Mouse (Mus musculus) embryonic facial prominence, embryonic 14.5 days (tissue): ENCODE data around the gene Jdp2. TPM values are rescaled to one million over a fixed set of nuclear protein-coding genes. Genes with fewer than 3 reads are reported as not detected.
A peak's percentile ranks its signal among the peaks of the same experiment; 100 is the strongest.

Experiments used
- ATAC-seq: fragments of 200-750 bp; cut with Nextera tagmentation; 2 replicates; pipeline ENCODE4 v1.8.0; 2017; ENCODE audit warnings: low read depth, moderate number of reproducible peaks, moderate TSS enrichment
- DNase-seq: peaks from one replicate; pipeline ENCODE4 v3.0.0-alpha.2; 2015; ENCODE audit warnings: low spot score
- H3K27ac ChIP-seq: fragments of 300-500 bp; sonication (generic); replicated peaks from 2 replicates; pipeline ENCODE4 v1.5.1; 2014; ENCODE audit warnings: low read depth, mild to moderate bottlenecking, low read length, moderate library complexity
- H3K27me3 ChIP-seq: fragments of 300-500 bp; sonication (generic); replicated peaks from 2 replicates; pipeline ENCODE4 v1.6.1; 2014; ENCODE audit warnings: low read length; ENCODE audit not compliant: control insufficient read depth, insufficient read depth
- H3K36me3 ChIP-seq: fragments of 300-500 bp; sonication (generic); 2 replicates; pipeline ENCODE4 v1.6.1; 2014; ENCODE audit warnings: low read length, mixed read lengths; ENCODE audit not compliant: control insufficient read depth, insufficient read depth
- H3K4me1 ChIP-seq: fragments of 300-500 bp; sonication (generic); 2 replicates; pipeline ENCODE4 v1.6.1; 2014; ENCODE audit warnings: antibody characterized with exemption, low read length; ENCODE audit not compliant: control insufficient read depth, insufficient read depth
- H3K4me2 ChIP-seq: fragments of 300-500 bp; sonication (generic); 2 replicates; pipeline ENCODE4 v1.6.1; 2014; ENCODE audit warnings: low read depth, mild to moderate bottlenecking, low read length, moderate library complexity, mixed read lengths
- H3K4me3 ChIP-seq: fragments of 300-500 bp; sonication (generic); 2 replicates; pipeline ENCODE4 v1.5.1; 2014; ENCODE audit warnings: low read depth, mild to moderate bottlenecking, low read length
- H3K9ac ChIP-seq: fragments of 300-500 bp; sonication (generic); 2 replicates; pipeline ENCODE4 v1.6.1; 2014; ENCODE audit warnings: low read depth, mild to moderate bottlenecking, low read length, moderate library complexity, mixed read lengths
- H3K9me3 ChIP-seq: fragments of 300-500 bp; sonication (generic); 2 replicates; pipeline ENCODE4 v1.6.1; 2016; ENCODE audit warnings: low read length; ENCODE audit not compliant: control insufficient read depth
- WGBS: fragments of 180-500 bp; shearing (Covaris S2); extraction: QIAGEN DNeasy Blood & Tissue Kit; methylation state at CpG from one replicate; pipeline ENCODE4 v1.1.7; 2014; 5-methylcytosine and 5-hydroxymethylcytosine counted together
- polyA plus RNA-seq: library from polyadenylated mRNA; unstranded; fragments of >200 nt; fragmentation: Nextera tagmentation; extraction: Ambion mirVana; gene quantifications from 2 replicates; pipeline ENCODE4 v1.2.1, GENCODE M21; 2014

The Jdp2 gene
- polyA plus RNA-seq, 1 experiment from 2014 or later = 2.4 TPM

GRCm38 (mm10) chr12:85592943-85593342, 5.9 kb upstream of the Jdp2 start:
- Histone ChIP-seq H3K9ac (no peak overlapping the region), H3K36me3 (no peaks in the 10 kb centered on the region), H3K27ac (no peak overlapping the region), H3K4me3 (no peak overlapping the region), H3K4me1 (no peaks in the 10 kb centered on the region), H3K4me2 (no peak overlapping the region), H3K9me3 (no peaks in the 10 kb centered on the region), H3K27me3 (no peaks in the 10 kb centered on the region)
- 81% methylated on average over 8 of the region's 9 CpGs for WGBS
- ATAC-seq (no peak), DNase-seq (no peak)

- H3K27ac ChIP-seq = no peak overlapping the region
- H3K4me3 ChIP-seq = no peak overlapping the region
- H3K4me1 ChIP-seq = no peaks in the 10 kb centered on the region
- DNase-seq (no peak), ATAC-seq (no peak)
- H3K4me2 ChIP-seq = no peak overlapping the region
- H3K27me3 ChIP-seq = no peaks in the 10 kb centered on the region
- no peak overlapping the region for H3K9ac ChIP-seq
- 82% methylated on average over 2 of the region's 2 CpGs for WGBS
- H3K9me3 ChIP-seq = no peaks in the 10 kb centered on the region
- H3K36me3 ChIP-seq = no peaks in the 10 kb centered on the region
Observed at GRCm38 (mm10) chr12:85594390-85594789, 4.4 kb upstream of the Jdp2 start.

GRCm38 (mm10) chr12:85598053-85598452, 774 bp upstream of the Jdp2 start:
- Histone ChIP-seq H3K27ac (no peak overlapping the region), H3K27me3 (no peaks in the 10 kb centered on the region), H3K4me1 (peaks cover 13% of the 10 kb centered on the region), H3K4me3 (peak overlapping the region; percentile 85), H3K4me2 (peak overlapping the region; percentile 81), H3K9me3 (no peaks in the 10 kb centered on the region), H3K9ac (no peak overlapping the region; the same call in 1 of the 2 replicates), H3K36me3 (no peaks in the 10 kb centered on the region)
- WGBS = 46% methylated on average over 11 of the region's 11 CpGs
- no peak for DNase-seq
- no peak for ATAC-seq

GRCm38 (mm10) chr12:85599478-85600152, 788 bp downstream of the Jdp2 start:
- Histone ChIP-seq H3K27ac (peak overlapping the region; percentile 88), H3K4me3 (peak overlapping the region; percentile 85), H3K9me3 (no peaks in the 10 kb centered on the region), H3K27me3 (no peaks in the 10 kb centered on the region), H3K9ac (peak overlapping the region; percentile 84), H3K36me3 (no peaks in the 10 kb centered on the region), H3K4me2 (peak overlapping the region; percentile 81), H3K4me1 (peaks cover 24% of the 10 kb centered on the region)
- under 1% methylated on average over 28 of the region's 49 CpGs for WGBS
- DNase-seq = no peak
- peak; percentile 45 for ATAC-seq

GRCm38 (mm10) chr12:85600637-85601036, 1.8 kb downstream of the Jdp2 start:
- Histone ChIP-seq H3K27me3 (no peaks in the 10 kb centered on the region), H3K27ac (peak overlapping the region; percentile 62; the same call in 1 of the 2 replicates), H3K4me2 (peak overlapping the region; percentile 81), H3K36me3 (no peaks in the 10 kb centered on the region), H3K4me1 (peaks cover 27% of the 10 kb centered on the region), H3K9me3 (no peaks in the 10 kb centered on the region), H3K4me3 (peak overlapping the region; percentile 85), H3K9ac (peak overlapping the region; percentile 84; the same call in 1 of the 2 replicates)
- WGBS = 36% methylated on average over 7 of the region's 7 CpGs
- DNase-seq (no peak), ATAC-seq (no peak)

- WGBS = 63% methylated on average over 6 of the region's 6 CpGs
- peak overlapping the region; percentile 62; the same call in 1 of the 2 replicates for H3K27ac ChIP-seq
- H3K27me3 ChIP-seq = no peaks in the 10 kb centered on the region
- H3K4me3 ChIP-seq = peak overlapping the region; percentile 85; the same call in 1 of the 2 replicates
- no peaks in the 10 kb centered on the region for H3K9me3 ChIP-seq
- no peaks in the 10 kb centered on the region for H3K36me3 ChIP-seq
- peak; percentile 85 for DNase-seq
- H3K4me1 ChIP-seq = peaks cover 27% of the 10 kb centered on the region
- no peak overlapping the region for H3K9ac ChIP-seq
- ATAC-seq = no peak
- H3K4me2 ChIP-seq = peak overlapping the region; percentile 81
Observed at GRCm38 (mm10) chr12:85601531-85601930, 2.7 kb downstream of the Jdp2 start.

GRCm38 (mm10) chr12:85602153-85602552, 3.3 kb downstream of the Jdp2 start:
- peaks cover 27% of the 10 kb centered on the region for H3K4me1 ChIP-seq
- no peaks in the 10 kb centered on the region for H3K36me3 ChIP-seq
- ATAC-seq (no peak), DNase-seq (no peak)
- peak overlapping the region; percentile 81 for H3K4me2 ChIP-seq
- no peaks in the 10 kb centered on the region for H3K27me3 ChIP-seq
- H3K27ac ChIP-seq = no peak overlapping the region
- no peaks in the 10 kb centered on the region for H3K9me3 ChIP-seq
- no peak overlapping the region for H3K9ac ChIP-seq
- no peak overlapping the region for H3K4me3 ChIP-seq
- WGBS = 78% methylated on average over 2 of the region's 2 CpGs

GRCm38 (mm10) chr12:85602811-85603210, 4.0 kb downstream of the Jdp2 start:
- Histone ChIP-seq H3K4me1 (peaks cover 27% of the 10 kb centered on the region), H3K27ac (no peak overlapping the region), H3K9me3 (no peaks in the 10 kb centered on the region), H3K4me2 (no peak overlapping the region), H3K4me3 (no peak overlapping the region), H3K36me3 (no peaks in the 10 kb centered on the region), H3K9ac (no peak overlapping the region), H3K27me3 (no peaks in the 10 kb centered on the region)
- DNase-seq (no peak), ATAC-seq (no peak)
- WGBS = 72% methylated on average over 12 of the region's 12 CpGs

GRCm38 (mm10) chr12:85603767-85604166, 4.9 kb downstream of the Jdp2 start:
- no peak for ATAC-seq

More at GRCm38 (mm10) chr12:85603767-85604166, 4.9 kb downstream of the Jdp2 start:
- H3K27me3 ChIP-seq = no peaks in the 10 kb centered on the region
- no peak overlapping the region for H3K27ac ChIP-seq
- H3K36me3 ChIP-seq = peaks cover 8% of the 10 kb centered on the region; the same call in 1 of the 2 replicates
- peaks cover 27% of the 10 kb centered on the region for H3K4me1 ChIP-seq
- H3K9me3 ChIP-seq = no peaks in the 10 kb centered on the region
- no peak overlapping the region for H3K9ac ChIP-seq
- H3K4me3 ChIP-seq = no peak overlapping the region
- no peak for DNase-seq
- no peak overlapping the region for H3K4me2 ChIP-seq
- 68% methylated on average over 9 of the region's 9 CpGs for WGBS
